Mouse (Mus musculus): ENCODE measurements at regions not wholly inside any gene's neighbourhood (a gene's known extent, or its start where the extent isn't known, plus 50 kb on each side); places are given as distances from the start of the nearest gene placed in this dataset.

GRCm38 (mm10) chr16:93533205-93533604 is 70.7 kb downstream of the Setd4 start:
- no peak for DNase-seq

DNA sequence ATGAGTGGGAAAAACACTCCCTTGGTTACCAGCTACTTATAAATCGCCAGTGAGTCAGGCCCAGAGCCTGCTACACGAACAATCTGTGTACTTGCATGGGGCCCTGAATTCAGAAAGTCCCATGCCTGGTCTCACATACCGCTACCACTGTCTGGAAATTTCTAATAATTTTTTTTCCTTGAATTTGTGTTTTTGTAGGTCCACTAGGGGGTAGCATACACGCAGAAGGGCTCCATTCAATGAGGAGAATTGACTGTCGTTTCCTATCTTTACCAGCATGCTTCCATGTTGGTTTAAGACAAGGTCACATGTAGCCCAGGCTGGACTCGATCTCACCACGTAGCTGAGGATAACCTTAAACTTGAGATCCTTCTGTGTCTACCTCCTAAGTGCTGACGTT is 71.9 kb downstream of the Setd4 start:
- no peak for DNase-seq

GRCm38 (mm10) chr16:93522485-93522884 is 81.4 kb downstream of the Setd4 start:
- DNase-seq = no peak

- no peak for DNase-seq
Observed at GRCm38 (mm10) chr16:93520481-93520880, 83.4 kb downstream of the Setd4 start.

GRCm38 (mm10) chr16:93518620-93519019 is 85.2 kb downstream of the Setd4 start:
- no peak for DNase-seq

- no peak for DNase-seq
Observed at GRCm38 (mm10) chr16:93516793-93517192, 87.1 kb downstream of the Setd4 start.

DNA sequence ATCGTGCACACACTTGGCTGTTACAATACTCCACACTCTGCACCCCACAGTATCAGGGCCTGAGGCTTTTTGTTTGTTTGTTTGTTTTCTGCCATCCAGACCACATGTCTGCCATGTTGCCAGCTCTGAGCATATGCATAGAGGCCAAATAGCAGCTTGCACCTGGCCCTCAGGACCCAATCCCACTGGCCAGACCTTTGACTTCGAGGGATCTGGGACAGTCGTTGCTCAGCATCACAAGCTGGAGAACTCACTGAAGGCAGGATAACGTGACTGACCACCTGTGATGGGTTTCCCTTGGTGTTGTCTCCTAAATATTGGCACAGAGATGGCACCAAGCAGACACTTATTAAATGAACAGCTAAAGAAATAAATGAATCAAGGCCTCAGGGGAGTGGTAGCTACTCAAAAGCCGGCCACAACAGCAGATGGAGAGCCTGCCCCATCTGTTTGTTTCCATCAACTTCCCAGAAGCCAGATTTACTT is 88.4 kb downstream of the Setd4 start:
- no peak for DNase-seq

DNA sequence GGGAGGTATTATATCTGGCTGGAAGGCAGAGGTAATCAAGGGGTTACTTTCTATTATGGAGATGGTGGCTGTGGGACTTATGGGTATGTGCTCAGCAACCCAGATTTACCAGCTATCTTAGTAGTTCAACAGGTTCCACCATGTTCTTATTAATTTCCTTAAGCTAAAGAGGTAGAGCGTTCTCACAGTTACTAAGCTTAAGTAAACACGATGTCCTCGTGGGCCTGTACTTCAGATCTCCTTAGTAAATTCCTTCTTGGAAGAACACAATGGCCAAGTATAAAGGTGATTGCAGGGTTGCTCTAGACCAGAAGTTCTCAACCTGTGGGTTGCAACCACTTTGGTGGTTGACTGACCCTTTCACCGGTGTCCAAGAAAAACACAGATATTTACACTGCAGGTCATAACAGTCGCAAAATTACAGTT is 90.2 kb downstream of the Setd4 start:
- DNase-seq = no peak

- DNase-seq = no peak
Observed at GRCm38 (mm10) chr16:93511988-93512387, 91.9 kb downstream of the Setd4 start.

GRCm38 (mm10) chr16:93511517-93511916 is 92.3 kb downstream of the Setd4 start:
- DNase-seq = no peak

GRCm38 (mm10) chr16:93498800-93499199 is 105.1 kb downstream of the Setd4 start:
- DNase-seq = no peak

GRCm38 (mm10) chr16:93493337-93494002 is 110.4 kb downstream of the Setd4 start:
- DNase-seq = no peak

DNA sequence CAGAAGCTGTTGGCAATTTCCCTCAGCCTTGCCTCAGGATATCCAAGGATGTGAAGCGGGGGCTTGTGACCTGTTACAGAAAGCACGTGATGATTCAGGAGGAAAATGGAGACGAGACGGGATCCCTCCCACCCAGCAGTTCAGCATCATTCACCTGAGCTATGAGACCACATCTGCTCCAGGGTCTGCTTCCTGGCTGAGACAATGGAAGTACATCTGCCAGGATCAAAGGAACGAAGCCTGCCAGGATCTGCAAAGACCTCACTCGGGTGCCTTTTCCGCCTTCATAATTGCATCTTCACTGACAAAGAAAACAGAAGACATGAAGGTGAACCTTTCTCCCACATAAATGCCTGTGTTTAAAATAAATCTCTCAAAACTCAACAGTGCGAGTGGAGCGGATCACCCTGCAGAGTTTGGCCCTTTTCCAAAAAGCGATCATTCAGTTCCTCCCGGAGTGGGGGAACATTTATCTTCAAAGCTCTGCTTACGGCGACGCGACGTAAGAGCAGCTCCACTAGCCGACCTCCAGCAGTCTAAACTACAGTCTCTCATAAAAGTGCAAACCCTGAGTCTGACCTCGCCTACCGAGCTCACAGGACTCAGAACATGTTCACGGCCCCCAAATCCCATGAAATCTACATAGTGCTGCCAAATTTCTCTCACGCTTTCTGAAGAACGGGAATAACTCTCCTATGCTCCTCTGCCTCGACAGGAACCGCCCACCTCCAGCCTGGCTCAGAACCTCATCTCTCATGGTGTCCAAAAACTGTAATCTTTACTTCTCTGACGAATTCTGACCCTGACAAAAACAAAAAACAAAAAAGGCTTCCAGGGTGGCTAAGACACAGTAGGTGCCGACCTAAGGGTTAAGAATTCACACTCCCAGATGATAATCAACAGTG is 117.0 kb downstream of the Setd4 start:
- no peak for DNase-seq

DNA sequence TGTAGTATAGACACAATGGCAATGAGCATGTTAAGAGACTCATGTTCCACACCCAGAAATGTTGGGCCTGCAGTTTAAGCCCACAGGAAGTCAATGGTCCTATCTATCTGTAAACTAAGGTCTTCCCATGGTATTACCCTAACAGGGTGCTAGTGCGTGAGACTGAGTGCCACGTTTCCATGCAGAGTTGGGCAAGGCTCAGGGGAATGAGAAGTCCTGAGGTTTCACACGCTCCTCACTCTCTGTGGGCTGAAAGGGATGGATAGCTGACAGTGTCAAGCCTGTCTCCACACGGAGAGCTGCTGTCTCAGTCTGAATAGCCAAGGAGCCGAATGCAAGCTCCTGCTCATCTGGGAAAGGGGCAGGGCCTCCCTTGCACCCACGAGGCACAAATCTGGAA is 133.9 kb downstream of the Setd4 start:
- no peak for DNase-seq

GRCm38 (mm10) chr16:93465741-93466140 is 138.1 kb downstream of the Setd4 start:
- no peak for DNase-seq

DNA sequence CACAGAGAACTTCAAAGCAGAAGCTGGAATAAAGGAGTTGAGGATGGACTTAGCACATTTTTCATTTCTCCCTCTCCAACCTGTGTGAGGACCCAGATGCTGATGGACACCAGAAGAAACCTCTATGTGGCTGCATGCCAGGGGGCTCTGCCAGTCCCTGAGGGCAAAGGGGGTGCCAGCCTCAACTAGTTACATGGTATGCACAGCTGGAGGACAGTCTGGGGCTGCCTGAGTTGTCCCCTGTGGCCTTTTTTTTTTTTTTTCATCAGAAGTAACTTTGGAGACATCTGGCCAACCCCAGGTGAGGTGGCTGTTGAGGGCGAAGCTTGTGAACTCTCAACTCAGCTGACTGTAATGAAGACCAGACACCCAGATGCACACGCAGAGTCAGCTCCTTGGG is 139.0 kb downstream of the Setd4 start:
- no peak for DNase-seq

DNA sequence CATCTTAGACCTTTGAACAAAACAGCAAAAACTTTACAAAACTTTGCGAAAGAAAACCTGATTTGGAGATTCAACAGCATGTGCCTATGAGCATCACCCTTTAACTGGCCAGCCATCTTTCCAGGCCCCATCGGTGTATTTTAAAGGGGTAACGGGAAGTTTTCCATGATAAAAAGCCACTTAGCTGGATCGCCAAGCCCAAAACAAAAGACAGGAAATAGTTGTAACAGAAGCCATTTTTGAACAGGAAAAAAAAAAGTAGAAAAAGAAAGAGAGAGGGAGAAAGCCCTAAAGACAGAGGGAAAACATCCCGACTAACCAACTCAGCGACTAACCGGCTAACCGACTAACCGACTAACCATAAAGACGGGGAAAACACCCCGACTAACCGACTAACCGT is 140.5 kb downstream of the Setd4 start:
- no peak for DNase-seq

- no peak for DNase-seq
Observed at GRCm38 (mm10) chr16:93462286-93462610, 141.6 kb downstream of the Setd4 start.

GRCm38 (mm10) chr16:93461406-93462285 is 142.2 kb downstream of the Setd4 start:
- DNase-seq = no peak

DNA sequence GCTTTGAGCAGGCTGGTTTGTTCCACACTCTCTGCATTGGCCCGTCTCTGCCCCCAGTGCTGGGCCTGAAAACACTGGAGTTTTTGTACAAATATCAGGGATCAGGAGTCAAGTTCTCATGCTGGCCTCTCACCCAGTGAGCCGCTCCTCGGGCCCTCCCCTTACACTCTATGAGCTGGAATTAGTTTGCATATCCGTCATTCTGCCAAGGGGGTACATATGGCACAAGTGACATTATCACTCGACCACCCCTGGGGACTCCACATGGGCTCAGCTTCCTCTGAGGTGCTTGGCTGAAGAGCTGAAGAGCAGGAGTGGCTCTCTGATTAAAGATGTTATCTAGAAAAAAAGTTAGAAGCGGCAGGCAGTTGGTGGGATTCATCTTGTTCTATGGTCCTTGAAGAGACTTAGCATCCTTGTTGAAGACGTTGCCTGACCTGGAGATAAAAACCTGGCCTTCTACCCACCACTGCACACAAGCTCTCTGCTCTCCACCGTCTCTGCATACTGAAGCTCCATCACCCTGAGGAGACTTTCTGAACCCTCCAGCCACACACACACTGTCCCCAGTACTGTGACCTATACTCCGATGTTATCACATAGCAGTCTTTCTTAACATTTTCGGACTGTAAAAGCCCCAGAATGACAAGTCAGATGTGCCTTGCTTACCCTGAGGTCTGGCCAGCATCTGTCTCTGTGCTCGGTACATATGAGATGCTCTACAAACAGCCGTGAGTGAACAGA is 144.2 kb downstream of the Setd4 start:
- no peak for DNase-seq

DNA sequence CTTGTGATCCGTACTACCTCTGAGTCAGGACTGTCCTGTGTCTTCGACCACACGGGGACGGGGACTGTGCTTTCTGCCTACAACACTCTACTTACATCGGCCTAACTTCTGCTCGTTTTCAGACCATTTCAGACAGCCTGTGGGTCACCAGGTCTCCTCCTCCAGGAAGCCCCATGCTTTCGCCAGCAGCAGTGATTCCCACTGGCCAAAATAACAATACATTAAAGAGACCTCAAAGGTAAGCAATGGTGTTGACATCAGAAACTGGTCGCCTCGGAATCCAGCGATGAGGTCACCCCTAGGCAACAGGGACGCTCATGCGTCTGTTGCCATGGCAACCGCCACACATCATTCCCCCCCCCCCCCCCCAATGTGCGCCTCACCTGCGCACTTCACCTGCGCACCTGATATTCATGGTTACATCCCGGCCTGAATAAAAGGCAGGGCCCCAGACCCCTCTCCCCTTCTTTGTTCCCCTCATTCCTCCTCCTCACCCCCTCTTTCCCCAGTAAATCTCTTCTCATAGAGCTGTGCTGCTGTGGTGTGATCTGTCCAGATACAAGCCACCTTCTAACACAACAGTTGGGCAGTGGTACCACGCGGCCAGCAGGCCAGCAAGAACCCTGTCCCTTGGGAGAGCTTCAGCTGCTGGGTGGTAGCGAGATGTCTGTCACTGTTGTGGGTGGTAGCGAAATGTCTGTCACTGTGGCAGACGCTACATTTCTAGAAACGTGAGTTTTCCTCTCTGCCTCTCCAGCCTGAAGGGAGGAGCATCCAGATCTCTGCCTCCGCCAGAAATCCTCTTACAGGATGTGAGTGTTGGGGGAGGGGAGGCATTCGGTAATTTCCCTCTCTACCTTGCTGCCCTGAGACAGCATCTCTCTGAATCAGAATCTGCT is 145.0 kb downstream of the Setd4 start:
- no peak for DNase-seq

Measured in lung, postnatal 14 days (tissue).